Mouse (Mus musculus) ovary, postnatal 10 days (tissue): ENCODE measurements around the gene Pacsin2.
"Not testable (repeated sequence)": the region's sequence is repeated elsewhere in the genome, so short reads cannot be mapped to it uniquely, and the experiment has no call there.

Experiments
- DNase-seq: peaks from one replicate; pipeline ENCODE4 v3.0.0; 2022; ENCODE audit warnings: low spot score

Gene Pacsin2

DNA sequence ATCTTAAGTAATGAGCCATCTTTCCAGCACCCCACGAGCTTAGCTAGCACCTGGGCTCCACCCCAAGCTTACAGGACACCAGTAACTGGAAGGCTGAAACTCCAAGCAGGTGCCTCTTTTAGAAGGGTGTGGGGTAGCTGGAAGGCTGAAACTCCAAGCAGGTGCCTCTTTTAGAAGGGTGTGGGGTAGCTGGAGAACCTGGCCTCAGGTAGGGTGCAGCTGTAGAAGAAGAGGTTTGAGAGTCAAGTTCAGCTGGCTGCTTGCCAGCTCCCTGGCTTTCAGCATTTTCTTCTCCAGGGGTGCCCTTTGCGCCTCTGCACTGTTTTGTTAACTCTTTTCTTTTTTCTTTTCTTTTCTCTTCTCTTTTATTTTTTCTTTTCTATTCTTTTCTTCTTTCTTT is 96.1 kb downstream of the Pacsin2 start:
- DNase-seq, result no peak

DNA sequence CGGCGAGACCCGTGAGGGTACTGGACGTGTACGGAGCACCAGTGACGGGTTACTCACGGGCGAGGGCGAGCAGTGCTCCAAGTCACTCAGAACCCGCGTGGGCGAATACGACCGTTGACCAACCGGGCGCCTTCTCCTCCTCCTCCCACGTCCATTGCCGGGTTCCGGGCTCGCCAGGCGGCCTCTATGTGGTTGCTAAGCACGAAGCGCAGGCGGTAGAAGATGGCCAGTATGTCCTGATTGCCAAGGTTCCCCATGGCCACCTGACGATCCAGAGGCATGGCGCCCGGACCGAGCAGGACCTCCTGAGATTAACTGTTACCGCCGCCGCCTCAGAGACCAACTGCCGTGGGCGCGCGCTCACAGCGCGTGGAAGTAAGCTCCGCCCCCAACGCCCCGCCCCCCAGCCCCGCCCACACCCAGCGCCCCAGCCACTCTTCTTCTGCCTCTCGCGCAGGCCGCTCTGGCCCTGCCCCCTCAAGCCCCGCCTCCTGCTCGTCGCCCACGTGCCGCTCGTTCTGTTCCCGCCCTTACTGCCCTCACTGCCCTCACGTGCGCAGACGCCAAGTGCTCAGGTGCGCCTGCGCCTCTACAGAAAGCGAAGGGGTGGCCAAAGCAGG is 97.4 kb downstream of the Pacsin2 start:
- no peak for DNase-seq

DNA sequence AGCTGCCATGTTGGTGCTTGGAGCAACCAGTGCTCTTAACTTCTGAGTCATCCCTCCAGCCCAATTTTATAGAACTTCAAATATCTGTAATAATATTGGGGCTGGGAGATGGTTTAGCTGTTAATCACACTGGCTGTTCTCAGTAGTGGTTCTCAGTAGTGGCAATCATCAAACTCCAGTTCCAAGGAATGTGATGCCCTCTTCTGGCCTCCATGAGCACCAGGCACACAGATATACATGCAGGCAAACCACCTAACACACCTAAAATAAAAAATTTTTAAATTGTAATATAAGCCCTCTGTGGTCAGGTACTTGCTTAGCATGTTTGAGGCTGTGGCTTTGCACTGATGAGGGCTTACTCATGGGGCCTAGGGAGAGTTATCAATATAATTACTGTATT is 98.7 kb downstream of the Pacsin2 start:
- no peak for DNase-seq

DNA sequence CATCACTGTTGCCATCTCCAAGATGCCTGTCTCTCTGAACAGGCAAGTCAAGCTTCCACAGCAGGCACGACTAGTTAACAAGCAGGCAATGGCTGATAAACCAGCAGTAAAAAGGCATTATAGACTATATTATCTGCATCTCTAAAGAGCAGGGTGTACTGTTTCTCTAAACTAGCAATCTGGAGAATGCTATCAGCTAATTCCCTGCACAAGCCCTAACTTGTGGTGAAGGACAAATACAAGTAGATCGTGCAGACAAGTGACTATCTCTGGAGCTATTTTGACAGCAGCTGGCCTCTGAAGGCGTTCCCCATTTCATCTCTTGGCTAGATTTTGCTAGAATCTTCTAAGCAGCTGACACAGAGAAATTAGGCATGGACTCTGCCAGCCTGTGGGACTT is 100.2 kb downstream of the Pacsin2 start:
- DNase-seq, result no peak

DNA sequence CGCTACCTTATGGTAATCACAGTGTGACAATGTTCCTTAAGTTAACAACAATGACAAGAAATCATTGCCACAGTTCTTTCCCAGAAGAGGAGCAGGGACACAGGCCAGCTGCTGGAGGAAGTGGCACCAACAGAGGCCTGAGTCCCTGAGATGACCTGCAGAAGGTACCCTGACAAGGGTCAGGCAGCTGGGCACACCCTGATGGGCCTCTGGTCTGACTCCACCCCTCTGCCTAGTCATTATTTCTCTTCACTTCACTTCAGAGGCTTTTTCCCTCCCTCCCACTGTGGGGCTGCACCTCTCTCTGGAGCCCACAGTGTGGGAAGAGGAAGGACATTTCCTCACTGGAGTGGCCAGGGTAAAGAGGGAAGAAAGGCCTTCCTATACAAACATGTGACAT is 101.6 kb downstream of the Pacsin2 start:
- not testable (repeated sequence) for DNase-seq

DNA sequence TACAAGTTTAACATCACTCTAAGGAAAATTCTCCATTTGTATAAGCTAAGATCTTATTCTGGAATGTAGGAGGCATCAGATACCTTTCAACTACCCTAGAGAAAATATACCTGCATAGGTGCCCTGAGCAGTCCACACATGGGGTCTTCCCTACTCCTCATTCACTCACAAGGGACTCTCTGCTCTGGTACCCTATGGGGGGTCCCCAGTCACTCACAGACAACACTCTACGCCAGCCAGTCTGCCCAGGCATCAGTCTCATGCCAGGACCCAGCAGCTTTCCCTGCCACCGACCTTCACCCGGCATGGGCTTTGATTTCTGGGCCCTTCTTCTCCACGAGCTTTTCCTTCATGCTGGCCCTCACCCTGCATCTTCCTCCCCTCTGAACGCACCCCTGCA is 103.5 kb downstream of the Pacsin2 start:
- not testable (repeated sequence) for DNase-seq

DNA sequence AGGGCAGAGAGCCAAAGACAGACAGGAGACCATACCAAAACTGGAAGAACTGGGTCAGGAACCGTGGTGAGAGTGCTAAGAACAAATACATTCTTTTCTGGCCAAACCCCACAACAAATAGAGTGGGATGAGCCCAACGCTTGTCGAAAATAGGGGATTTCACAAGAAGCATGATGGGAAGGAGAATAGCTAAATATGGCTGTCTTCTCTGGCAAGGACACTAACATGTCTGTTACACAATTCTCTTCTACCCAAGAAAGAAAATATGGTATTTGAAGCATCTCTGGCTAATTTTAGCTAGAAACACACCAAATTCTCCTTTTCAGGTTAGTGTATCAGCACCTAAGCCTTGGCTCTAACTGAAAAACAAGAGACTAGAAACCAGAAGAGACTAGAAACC is 104.3 kb downstream of the Pacsin2 start:
- no peak for DNase-seq

DNA sequence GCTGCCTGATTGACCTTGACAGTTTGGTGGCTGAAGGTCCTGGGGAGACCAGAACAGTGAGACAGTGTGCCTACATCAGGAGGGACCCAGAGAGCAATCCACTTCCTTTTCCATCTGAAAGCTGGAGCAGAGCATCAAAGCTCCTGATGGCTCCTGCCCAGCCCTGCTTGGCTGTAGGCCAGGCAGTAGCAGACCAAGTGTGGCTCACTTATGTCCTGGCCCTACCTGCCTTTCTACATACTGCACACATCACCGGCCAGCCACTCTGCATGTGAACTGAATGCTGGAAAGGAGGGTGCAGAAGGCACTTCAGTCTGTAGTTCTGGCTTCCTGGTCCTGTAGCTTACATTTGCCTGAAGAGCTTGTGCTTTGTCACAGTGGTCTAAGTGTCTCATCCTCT is 105.9 kb downstream of the Pacsin2 start:
- no peak for DNase-seq

DNA sequence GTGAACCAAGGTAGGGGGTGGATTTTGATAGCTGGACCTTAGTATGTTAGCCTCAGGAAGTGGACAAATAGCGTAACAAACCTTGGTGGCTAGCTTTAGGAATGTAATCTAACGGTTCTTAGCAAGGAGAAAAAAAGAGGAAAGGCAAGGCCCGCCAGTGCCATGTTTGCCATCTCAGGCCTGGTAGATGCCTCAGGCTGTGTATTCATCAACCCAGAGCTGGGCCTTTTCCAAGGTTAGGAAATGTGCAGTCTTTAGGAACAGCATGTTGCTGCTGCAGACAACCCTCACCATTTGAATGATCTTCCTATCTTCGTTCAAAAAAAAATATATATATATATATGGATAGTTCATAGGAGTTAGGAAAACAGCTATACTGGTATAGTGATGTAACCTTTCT is 112.9 kb downstream of the Pacsin2 start:
- DNase-seq, result no peak

DNA sequence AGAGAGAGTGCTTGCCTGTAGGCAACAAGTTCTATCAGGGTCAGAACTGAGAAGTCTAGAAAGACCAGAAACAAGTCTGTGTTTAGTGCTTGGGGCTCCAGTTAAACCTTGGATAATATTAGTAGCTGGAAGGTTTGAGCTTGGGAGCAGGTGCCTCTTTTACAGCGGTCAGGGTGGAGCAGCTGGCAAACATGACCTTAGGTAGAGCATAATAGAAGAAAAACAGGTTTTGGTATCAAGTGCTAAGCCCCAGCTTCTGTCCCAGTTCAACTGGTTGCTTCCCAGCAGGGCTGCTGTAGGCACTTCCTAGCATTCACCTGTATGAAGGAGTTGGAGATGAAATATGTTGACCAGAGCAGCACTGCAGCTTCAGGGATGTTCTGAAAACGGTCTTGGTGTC is 113.5 kb downstream of the Pacsin2 start:
- no peak for DNase-seq

DNA sequence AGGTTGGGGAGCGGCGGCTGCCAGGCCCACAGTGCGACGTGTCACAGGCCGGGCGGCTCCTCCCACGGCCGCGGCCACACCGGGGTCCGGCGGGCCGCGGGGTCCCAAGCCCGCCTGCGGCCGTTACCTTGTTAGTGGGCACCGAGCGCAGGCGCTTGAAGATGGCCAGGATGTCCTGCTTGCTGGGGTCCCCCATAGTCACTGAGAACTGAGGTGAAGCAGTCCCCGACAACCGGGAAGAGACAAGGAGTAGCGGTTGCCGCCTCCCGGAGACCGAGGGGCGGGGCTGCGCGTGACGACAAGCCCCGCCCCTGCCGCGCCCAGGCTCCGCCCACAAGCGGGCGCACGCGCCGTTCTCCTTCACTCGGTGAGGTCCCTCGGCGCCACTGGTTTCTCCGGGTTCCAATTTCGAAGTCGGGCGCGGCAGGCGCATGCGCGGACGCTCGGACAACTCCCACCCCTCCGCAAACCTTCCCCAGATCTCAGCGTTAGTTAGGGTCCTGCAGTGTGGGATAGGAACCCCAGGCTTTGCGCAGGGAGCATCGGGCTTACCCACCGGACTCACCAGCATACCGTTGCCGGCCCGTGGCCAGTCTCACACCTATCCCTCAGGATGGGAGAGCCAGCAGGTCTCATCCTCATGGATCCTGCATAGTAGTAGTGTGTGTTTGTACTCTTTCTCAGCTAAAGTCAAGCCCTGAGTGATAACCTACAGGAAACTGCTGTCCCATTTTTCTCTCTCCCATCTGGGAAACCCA is 114.3 kb downstream of the Pacsin2 start, which contains the start of gene Arfgap3:
Arfgap3 (minus strand) TSS at position 294 of the 758 bp plus-strand sequence.
- DNase-seq, result peak; percentile 90

DNA sequence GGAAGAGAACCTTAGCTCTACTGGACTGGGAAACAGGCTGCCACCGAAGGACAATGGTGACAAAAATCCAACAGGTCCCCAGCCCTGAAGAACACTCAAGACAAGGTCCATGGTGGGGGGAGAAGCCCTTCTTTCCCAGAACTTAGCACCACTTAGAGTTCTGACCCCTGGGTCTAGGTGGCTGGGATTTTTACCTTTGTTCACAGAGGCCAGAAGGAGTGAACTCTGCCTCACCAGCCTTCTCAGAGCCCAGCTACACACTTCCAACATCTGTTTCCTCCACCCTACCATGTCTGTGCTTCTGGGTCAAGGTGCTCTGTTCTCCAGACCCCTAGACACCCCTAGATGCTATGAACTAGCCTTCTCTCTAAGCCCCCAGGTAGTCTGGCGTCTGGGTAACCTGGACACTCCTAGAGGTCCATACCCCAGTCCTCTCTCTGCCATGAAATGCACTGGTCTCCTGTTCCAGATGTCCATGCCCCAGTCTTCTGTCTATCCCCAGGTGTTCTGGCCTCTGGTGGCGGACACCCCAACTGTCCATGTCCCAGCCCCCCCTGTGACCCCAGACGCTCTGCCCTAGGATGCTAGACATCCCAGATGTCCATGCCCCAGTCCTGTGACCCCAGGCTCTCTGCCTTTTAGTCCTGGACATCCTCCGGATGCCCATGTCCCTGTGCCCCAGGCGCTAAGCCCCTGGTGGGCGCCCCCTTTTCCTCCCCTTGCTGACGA is 115.0 kb downstream of the Pacsin2 start:
- DNase-seq, result no peak

DNA sequence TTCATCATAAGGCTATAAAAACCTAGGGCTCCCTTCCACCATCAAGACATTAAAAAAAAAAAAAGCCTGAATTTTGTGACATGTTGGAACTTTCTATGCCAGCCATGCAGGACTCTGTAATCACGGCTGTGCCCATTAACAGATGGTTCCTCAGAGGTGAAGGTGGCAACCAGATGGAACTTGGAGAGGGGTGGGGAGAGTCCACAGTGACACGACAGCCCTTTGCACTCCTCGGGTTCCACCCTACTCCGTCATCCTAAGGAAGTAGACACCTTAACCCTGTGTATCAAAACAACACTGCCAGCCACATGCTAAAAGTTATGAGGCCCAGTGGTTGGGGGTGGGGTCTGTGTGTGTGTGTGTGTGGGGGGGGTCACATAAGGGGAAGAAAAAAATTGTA is 115.7 kb downstream of the Pacsin2 start:
- no peak for DNase-seq

DNA sequence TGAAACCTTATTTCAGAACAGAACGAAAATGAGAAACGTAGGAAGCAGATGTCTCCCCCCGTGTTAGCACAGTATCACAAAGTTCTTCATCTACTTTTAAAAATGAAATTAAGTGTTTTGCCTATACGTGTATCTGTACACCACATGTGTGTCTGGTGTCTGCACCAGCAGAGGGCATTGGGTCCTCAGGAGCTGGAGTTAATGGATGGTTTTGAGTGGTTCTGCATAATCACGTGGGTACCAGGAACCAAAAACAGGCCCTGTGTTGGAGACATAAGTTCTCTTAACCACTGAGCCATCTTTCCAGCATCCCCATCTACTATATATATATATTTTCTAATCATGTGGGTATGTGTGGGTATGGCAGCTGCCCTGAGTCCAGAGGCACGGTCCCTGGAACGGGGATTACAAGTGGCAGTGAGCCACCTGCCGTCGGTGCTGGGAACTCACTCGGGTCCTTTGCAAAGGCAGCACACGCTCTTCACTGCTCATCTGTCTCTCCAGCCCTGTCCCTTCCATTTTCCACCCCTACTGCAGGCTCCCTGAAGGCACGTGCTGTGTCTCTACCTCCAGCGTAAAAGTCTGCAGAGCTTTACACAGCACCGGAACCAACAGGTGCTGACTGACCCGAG is 118.4 kb downstream of the Pacsin2 start:
- no peak for DNase-seq

DNA sequence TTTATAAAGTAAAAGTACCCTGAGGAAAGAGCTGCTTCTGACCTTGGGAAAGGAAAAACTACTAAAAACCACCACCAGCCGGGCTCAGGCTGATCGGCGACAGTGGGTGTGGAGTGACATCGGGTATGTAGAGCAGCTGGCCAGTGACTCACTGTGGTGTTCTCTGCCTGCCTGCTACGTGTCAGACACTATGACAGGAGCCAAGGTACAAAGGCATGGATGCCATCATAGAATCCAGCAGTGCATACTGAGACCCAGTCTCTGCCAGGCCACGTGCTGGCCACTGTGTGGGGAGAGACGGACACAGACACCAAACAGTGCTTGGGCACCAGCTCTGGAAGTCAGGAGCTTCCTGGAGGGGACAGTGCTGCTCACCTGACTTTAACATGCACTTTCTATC is 119.5 kb downstream of the Pacsin2 start:
- no peak for DNase-seq

DNA sequence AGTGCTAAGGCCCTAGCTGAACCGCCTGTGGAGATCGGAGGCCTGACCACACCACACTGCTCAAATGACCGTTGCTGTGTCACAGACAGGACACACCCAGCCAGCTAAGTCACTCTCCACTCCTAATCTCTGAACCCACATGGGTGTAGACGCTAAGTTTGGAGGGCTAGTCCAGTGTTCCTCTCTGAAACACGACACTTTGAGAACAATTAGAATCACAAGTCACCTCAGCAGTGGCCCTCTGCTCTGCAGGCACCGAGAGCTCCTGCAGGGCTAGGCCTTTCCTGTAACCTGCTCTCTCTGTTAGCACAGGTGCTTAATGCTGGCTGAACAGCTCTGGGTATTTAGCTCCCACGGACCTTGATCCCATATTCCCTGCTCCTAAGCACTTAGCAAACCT is 120.2 kb downstream of the Pacsin2 start:
- DNase-seq, result no peak

DNA sequence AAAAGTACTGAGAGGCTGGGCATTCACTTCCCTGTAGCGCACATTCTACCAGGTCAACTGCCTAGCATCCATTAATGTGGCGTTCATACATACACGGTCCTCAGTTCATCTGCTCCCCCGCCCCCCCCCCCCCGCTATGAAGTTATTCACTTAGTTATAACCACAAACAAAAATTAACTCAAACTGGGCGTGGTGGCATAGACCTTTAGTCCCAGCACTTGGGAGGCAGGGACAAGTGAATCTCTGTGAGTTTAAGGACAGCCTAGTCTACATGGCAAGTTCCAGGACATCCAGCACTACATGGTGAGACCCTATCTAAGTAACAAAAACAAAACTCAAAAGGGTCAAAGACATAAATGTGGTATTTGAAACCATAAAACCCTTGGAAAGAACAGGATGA is 125.5 kb downstream of the Pacsin2 start:
- no peak for DNase-seq

DNA sequence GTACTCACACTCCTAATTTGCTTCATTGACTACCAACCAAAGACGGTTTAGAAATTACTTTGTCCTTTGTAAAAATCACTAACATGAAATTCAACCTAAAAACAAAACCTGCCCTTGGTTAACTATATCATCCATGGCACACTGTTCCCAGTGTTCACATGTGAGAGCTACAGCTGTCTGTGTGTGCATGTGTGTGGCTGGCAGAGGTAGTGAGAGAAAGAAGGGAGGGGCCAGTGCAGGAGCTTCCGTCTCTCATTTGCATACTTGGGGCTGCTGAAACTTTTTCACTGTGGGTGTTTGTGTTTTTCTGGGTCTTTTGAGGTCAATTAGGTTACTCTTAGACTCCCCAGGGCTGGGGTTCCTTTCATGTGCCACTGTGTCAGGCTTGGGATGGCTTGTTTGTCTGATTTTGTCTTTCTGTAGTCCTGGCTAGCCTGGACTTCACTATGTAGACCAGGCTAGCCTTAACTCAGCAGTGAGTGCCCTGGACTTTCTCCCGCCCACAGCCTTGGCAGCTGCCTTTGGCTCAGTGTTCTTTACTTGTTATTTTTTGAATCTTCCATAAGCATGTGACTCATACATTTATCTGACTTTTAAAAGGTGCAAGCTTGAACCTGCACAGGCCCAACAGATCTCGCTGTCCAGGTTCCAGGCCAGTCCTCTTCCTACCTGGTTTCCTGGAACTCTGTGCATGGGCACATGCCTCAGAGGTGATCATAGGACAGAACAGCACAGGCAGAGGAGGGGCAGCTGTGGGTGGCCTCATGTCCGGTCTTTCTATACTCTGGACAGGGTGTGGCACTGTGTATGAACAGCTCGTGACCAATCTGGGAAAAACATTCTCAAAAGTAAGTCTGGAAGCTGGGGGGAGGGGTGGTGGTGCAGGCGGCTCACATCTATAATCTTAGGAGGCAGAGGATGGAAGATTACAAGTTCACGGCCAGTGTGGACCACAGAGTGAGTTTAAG is 126.2 kb downstream of the Pacsin2 start:
- DNase-seq, result no peak

DNA sequence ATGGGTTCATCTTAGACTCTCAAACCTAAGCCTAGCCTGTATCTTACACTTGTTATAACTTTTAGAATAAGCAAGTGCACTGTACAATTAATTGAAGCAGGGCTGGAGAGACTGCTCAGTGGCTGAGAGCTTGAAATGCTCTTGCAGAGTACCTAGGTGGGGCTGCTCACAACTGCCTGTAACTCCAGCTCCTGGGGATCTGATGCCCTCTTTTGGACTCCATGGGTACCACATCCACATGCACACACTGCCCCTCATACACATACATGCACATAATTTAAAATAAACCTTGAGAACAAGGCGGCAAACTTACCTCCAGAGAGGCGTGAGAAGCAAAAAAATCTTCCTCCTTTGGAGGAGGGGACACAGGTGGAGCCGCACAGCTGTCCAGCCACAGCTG is 132.0 kb downstream of the Pacsin2 start:
- no peak for DNase-seq

DNA sequence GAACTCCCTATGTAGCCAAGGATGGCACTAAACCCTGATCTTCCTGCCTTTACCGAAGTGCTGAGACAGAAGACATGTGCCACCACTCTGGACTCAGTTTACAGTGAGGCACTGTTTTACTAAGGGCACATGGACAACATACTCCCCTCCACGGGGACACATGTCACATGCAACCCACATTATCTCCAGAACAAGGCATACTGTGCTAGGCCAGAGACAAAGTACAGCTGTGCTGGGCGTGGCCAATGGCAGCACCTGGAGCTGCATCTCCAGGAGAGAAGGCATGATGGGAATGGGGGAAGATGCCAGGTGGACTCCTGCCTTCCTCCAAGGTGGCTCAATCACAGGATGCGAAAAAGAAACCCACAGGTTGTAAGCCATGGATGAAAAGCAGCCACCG is 135.5 kb downstream of the Pacsin2 start:
- no peak for DNase-seq
